Mouse (Mus musculus): Measurements from ENCODE around the gene Rfk. TPM values are rescaled to one million over a fixed set of nuclear protein-coding genes. Genes with fewer than 3 reads are reported as not detected.

Rfk gene
- polyA plus RNA-seq, 1 experiment = 113 TPM

DNA sequence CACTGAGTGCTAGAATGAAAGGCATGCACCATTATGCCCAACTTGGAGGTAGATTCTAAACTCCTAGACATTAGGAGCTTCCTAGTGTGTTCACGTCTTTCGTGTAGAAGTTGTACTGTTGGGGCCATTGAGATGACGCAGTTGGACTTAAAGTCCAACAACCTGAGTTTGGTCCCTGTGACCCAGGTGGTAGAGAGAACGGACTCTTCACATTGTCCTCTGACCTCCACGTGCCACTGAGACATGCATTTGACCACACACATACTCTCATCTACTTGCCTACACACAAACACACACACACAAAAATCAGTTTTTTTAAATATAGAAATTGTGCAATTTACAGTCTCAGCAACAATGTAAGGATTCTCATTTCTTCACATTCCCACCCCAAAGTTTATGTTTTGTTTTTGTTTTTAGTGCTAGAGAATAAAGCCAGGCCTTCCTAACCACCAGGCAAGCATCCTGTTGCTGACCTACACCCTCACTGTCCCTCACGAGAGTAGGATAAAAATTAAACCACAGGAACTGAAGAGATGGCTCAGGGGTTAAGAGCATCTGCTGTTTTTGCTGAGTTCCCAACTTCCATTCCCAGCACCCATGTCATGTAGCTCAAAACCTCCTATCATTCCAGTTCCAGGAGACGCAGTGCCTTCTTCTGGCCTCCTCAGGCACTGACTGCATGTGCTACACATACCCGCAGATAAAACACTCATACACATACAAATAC lies 27.3 kb upstream of the Rfk start:
- Histone ChIP-seq H3K4me1 (ENCODE audit: control insufficient read depth, insufficient read depth, insufficient read length, low read length) (no peaks in the 10 kb centered on the region), H3K4me3 (ENCODE audit: insufficient read depth, low read depth, low read length) (no peak overlapping the region), H3K27ac (replicated peaks; ENCODE audit: low read depth, low read length) (no peak overlapping the region)

DNA sequence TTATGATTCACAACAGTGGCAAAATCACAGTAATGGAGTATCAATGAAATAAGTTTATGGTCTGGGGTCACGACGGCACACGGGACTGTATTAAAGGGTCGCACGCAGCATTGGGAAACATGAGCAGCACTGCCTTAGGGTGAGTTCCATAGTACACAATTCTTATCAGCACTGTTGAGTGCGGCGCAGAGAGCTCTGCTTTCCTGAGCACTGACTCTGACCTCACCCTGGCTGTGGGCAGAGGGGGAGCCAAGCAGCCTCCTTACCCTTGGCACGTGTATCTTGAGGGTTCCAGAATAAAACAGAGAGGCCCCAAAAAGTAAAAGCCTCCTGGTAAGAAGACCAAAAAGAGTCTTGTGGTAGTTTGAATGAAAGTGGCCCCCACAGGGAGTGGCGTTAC lies 25.3 kb upstream of the Rfk start:
- H3K4me3 ChIP-seq (ENCODE audit: insufficient read depth, low read depth, low read length) = no peak overlapping the region

DNA sequence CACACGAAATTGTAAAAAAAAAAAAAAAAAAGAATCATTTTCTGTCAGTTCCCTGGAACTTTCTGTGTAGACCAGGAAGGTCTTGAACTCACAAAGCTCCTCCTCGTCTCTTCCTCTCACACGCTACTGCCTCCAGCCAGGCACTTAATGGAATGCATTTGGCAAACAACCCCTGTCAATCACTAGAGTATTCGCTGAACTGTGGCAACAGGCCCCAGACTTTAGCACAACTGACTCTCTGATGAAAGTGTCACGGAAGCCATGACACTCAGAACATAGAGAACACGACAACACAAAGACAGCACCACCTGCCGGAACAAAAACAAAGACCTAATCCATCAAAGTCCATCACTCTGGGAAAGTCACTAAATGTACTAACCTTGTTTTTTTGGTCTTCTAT lies 24.3 kb upstream of the Rfk start:
- Histone ChIP-seq H3K27ac (replicated peaks; ENCODE audit: low read depth, low read length) (no peak overlapping the region), H3K4me3 (ENCODE audit: insufficient read depth, low read depth, low read length) (no peak overlapping the region), H3K4me1 (ENCODE audit: control insufficient read depth, insufficient read depth, insufficient read length, low read length) (no peaks in the 10 kb centered on the region)

More for the DNA sequence above, 25.3 kb upstream of the Rfk start:
- H3K4me1 ChIP-seq (ENCODE audit: control insufficient read depth, insufficient read depth, insufficient read length, low read length) = no peaks in the 10 kb centered on the region
- H3K27ac ChIP-seq (replicated peaks; ENCODE audit: low read depth, low read length) = no peak overlapping the region

DNA sequence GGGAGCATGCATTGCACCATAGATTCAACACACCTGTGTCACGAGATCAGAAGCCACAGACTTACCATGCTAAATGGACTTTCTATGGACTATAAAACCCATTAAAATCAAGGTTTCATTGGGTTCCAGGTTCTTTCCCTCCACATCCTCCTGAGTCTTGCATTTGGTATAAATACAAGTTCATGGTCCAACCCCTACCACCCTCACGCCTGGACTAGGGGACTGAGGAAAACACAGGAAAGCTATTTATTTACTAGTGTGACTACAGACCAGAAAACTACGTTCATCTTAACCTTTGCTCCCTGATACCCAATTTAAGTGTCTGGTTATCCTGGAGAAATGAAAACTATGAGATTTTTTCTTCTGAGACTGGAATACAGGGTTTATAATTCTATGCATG lies 21.1 kb upstream of the Rfk start, which contains the start of gene Gcnt1:
TSS of gene Gcnt1 (minus strand) at position 144 of the 400 bp plus-strand sequence.
- no peak within 1 kb of the TSS for H3K4me3 ChIP-seq (ENCODE audit: insufficient read depth, low read depth, low read length)
- H3K27ac ChIP-seq (replicated peaks; ENCODE audit: low read depth, low read length) = no peak within 1 kb of the TSS

DNA sequence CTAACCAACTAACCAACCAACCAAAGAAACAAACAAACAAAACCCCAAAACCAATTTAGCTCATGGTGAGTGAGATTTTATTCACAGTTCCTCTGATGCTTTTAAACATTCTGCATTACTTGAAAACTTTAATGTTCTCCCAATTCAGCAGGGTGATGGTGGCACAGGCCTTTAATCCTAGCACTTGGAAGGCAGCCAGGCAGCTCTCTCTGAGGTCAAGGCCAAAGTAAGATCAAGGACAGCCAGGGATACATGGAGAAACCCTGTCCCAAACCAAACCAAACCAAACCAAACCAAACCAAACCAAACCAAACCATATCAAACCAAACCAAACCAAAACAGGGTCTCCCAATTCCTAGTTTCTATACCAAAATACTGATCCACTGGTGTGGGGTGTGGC lies 15.0 kb upstream of the Rfk start:
- Histone ChIP-seq H3K4me3 (ENCODE audit: insufficient read depth, low read depth, low read length) (no peak overlapping the region), H3K4me1 (ENCODE audit: control insufficient read depth, insufficient read depth, insufficient read length, low read length) (no peaks in the 10 kb centered on the region), H3K27ac (replicated peaks; ENCODE audit: low read depth, low read length) (no peak overlapping the region)

More for the DNA sequence above, 21.1 kb upstream of the Rfk start, which contains the start of gene Gcnt1:
- H3K4me1 ChIP-seq (ENCODE audit: control insufficient read depth, insufficient read depth, insufficient read length, low read length) = no peaks in the 10 kb centered on the region

DNA sequence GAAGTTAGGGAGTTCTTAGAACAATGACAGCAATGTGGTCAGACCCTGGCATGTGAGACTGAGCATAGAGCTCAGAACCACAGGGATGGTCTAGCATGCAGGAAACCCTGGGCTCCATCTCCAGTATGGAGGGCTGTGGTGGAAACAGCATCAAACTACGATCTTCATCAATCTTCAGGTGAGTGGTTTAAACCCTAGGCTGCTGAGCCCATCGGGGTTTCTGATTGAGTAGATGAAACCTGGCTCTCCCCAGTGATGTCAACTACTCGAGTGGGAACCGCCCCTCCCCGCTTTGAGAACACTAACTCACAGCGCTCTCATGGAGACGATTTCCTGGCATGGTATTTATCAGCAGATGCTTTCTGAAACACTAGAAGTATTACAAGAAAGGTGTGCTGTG lies 13.3 kb upstream of the Rfk start:
- Histone ChIP-seq H3K4me3 (ENCODE audit: insufficient read depth, low read depth, low read length) (no peak overlapping the region), H3K4me1 (ENCODE audit: control insufficient read depth, insufficient read depth, insufficient read length, low read length) (no peaks in the 10 kb centered on the region), H3K27ac (replicated peaks; ENCODE audit: low read depth, low read length) (no peak overlapping the region)

DNA sequence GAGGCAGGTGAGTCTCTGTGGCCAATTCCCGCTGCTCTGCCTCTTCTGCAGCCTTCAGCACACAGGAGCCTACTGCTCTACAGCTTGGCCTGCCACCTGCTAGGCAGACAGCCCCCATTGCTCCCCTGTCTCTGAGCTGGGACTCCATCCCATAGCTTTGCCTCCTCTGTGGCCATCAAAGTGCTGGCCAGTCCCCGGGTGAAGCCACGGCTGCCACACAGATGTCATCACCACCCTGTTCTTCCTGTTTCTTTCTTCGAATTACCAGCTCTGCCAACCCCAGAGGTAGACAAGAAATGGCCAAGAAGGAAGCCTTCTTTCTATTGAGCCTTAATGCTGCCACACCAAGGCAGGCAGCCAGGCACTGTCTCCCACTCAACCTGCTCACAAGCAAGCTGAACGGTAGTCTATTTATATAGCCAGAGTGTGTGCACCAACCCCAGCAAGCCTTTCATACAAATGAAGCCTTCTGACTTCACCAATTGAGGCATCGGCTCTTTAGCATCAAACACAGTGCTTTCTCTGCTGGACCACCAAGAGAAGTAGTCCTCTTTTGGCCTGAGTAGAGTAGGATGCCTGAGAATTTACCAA lies 10.9 kb upstream of the Rfk start:
- Histone ChIP-seq H3K4me1 (ENCODE audit: control insufficient read depth, insufficient read depth, insufficient read length, low read length) (no peaks in the 10 kb centered on the region), H3K27ac (replicated peaks; ENCODE audit: low read depth, low read length) (no peak overlapping the region), H3K4me3 (ENCODE audit: insufficient read depth, low read depth, low read length) (no peak overlapping the region)

DNA sequence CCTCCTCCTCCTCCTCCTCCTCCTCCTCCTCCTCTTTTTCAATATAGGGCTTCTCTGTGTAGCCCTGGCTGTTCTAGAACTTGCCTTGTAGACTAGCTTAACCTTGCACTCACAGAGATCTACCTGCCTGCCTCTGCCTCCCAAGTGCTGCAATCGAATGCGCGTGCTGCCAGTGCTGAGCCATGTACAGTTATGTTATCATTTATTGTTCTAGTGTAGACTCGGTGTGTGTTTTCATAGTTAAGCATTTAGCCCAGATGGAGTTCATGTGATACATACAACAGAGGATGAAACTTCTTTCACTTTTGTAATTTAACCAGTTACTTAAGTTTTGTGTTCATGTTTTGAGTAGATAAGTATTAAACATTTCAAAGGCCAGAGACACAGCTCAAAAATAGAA lies 8.8 kb upstream of the Rfk start:
- no peak overlapping the region for H3K27ac ChIP-seq (replicated peaks; ENCODE audit: low read depth, low read length)
- no peak overlapping the region for H3K4me3 ChIP-seq (ENCODE audit: insufficient read depth, low read depth, low read length)
- no peaks in the 10 kb centered on the region for H3K4me1 ChIP-seq (ENCODE audit: control insufficient read depth, insufficient read depth, insufficient read length, low read length)

DNA sequence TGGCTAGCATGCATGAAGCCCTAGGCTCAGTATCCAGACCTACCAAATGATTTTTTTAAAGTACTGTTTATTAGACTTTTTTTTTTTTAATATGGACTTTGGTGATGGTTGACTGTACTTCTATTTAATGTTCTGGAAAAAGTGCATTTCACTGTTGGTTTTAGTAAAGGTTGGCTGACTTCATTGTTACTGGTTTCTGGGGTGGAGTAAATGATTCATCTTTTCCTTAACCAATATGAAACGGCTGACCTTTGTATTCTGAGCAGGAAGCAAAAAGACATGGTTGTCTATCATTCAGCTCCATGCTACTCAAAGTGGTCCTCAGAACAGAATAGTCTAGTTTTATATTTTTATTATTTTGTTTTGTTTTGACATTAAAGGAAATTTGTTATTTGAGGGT lies 8.4 kb upstream of the Rfk start:
- Histone ChIP-seq H3K4me1 (ENCODE audit: control insufficient read depth, insufficient read depth, insufficient read length, low read length) (no peaks in the 10 kb centered on the region), H3K4me3 (ENCODE audit: insufficient read depth, low read depth, low read length) (no peak overlapping the region), H3K27ac (replicated peaks; ENCODE audit: low read depth, low read length) (no peak overlapping the region)

DNA sequence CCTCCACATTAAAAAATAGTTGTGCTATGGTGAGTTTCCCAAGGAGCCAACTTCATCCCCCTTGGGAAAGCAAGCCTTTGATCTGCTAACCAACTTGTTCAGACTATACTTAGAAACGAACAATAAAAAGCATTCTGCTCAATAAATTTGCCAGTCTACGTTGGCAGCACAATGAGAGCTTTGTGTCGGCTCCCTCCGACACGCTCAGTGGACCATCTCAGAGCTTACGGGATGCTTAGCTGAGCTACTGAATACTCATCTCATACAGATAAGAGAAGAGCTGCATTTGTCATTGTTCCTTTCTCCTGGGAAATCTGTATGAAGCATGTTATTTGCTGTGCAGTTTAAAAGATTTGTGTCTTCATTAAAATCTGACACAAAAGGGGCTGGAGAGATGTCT lies 7.4 kb upstream of the Rfk start:
- no peak overlapping the region for H3K27ac ChIP-seq (replicated peaks; ENCODE audit: low read depth, low read length)
- H3K4me3 ChIP-seq (ENCODE audit: insufficient read depth, low read depth, low read length) = no peak overlapping the region
- H3K4me1 ChIP-seq (ENCODE audit: control insufficient read depth, insufficient read depth, insufficient read length, low read length) = no peaks in the 10 kb centered on the region

DNA sequence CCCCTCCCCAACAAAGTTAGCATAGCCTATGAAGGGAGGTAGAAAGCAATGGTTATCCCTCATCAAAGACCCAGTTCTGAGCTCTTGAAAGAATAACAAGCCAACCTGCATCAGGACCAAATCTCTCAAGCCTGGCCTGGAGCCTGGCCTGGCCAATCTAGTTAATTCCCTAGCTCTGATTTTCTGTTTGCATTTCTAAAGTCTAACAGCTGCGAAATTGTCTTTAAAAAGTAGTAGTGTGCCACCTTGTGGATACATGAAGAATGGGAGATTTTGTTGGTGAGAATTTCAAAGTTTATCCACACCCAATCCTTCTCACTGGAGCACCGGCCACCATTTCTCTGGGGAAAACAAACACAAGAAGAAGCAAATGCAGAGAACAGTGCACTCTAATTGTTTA lies 5.4 kb upstream of the Rfk start:
- H3K27ac ChIP-seq (replicated peaks; ENCODE audit: low read depth, low read length) = no peak overlapping the region
- H3K4me3 ChIP-seq (ENCODE audit: insufficient read depth, low read depth, low read length) = no peak overlapping the region
- H3K4me1 ChIP-seq (ENCODE audit: control insufficient read depth, insufficient read depth, insufficient read length, low read length) = no peaks in the 10 kb centered on the region

DNA sequence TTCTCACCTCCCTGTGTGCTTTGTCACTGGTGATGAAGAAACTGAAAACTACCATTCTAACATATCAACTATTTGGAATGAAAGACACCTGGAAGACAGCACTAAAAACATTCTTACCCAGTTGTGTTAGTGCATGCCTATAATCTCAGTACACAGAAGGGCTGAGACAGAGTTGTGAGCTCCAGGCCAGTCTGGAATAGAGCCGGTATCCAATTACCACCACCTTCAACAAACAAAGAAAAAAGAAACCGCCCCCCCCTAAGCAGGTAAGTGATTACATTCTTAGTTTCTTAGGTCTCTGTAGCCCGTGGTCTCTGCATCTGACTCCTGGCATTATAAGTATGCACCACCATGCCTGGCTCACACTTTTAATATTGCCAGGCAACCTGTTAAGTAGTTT lies 977 bp upstream of the Rfk start:
- no peak overlapping the region for H3K27ac ChIP-seq (replicated peaks; ENCODE audit: low read depth, low read length)
- peaks cover 9% of the 10 kb centered on the region; the same call in 1 of the 2 replicates for H3K4me1 ChIP-seq (ENCODE audit: control insufficient read depth, insufficient read depth, insufficient read length, low read length)
- no peak overlapping the region for H3K4me3 ChIP-seq (ENCODE audit: insufficient read depth, low read depth, low read length)

DNA sequence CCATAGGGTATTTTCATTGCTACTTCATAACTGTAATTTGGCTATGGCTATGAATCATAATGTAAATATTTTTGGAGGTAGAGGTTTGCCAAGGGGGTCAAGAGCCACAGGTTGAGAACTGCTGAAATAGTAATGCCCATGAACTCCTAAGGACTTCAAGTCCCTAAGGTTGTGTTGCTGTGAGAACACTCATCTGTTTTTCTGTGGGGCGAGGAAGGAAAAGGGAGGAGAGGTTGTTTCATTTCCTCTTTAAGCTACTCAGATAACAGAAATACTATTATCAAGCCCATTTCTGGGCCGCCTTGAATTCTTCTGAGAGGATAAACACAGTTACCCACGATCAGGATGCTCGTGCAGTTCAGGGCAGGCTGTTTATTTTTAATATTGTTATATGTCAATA lies 3.0 kb downstream of the Rfk start:
- no peak overlapping the region for H3K27ac ChIP-seq (replicated peaks; ENCODE audit: low read depth, low read length)
- H3K4me3 ChIP-seq (ENCODE audit: insufficient read depth, low read depth, low read length) = no peak overlapping the region
- H3K4me1 ChIP-seq (ENCODE audit: control insufficient read depth, insufficient read depth, insufficient read length, low read length) = peaks cover 9% of the 10 kb centered on the region; the same call in 1 of the 2 replicates

DNA sequence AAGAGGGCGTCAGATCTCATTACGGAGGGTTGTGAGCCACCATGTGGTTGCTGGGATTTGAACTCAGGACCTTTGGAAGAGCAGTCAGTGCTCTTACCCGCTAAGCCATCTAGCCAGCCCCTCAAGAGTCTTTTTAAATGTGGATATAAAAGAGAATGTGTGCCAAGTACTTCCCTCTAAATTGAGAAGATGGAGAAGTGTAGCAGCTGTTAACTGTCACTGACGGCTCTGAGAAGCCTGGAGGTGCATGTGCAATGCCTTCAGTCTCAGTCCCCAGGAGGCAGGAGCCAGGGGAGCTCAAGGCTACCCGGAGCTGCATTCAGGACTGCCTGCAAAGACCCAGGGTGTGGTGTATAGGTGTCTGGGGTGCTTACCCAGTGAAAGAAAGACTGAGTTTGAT lies 4.1 kb downstream of the Rfk start:
- Histone ChIP-seq H3K27ac (replicated peaks; ENCODE audit: low read depth, low read length) (no peak overlapping the region), H3K4me1 (ENCODE audit: control insufficient read depth, insufficient read depth, insufficient read length, low read length) (peaks cover 9% of the 10 kb centered on the region; the same call in 1 of the 2 replicates), H3K4me3 (ENCODE audit: insufficient read depth, low read depth, low read length) (no peak overlapping the region)

DNA sequence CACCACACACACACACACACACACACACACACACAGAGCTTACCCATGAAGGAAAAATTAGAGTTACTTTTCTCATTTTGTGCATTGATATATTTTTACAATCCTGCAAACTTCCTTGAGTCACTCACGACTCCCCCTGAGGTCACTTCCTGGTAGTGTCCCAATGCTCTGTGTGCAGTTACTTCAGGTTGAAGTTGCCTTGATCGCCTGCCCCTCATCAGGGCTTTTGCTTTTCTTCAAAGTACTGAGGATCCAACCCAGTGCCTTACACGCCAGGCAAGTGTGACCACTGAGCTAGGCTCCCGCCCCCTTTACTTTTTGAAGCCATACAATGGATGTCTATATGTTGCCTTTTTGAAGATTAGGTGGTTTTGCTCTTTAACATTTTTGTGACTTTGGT lies 6.1 kb downstream of the Rfk start:
- Histone ChIP-seq H3K27ac (replicated peaks; ENCODE audit: low read depth, low read length) (no peak overlapping the region), H3K4me1 (ENCODE audit: control insufficient read depth, insufficient read depth, insufficient read length, low read length) (peaks cover 7% of the 10 kb centered on the region; the same call in 1 of the 2 replicates)

DNA sequence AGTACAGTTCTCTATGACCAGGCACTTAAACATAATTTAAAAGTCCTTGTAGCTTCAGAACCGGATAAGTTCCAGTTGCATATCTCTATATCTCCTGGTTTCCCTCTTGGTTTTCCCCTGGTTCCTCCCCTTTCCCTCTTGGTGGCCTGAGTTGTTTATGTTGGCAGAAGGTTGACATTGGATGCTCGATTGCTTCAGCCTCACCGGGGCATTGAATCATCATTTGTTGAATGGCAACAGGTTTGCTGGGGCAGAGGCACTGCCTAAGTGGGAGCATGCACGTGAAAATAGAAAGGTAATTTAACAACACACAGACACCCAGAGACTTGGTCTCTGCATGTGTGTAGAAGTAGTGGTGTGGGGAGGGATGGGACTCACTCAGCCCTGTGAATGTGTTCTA lies 6.7 kb downstream of the Rfk start:
- no peak overlapping the region for H3K4me3 ChIP-seq (ENCODE audit: insufficient read depth, low read depth, low read length)
- 0 out of 2 replicates have a peak, but pooled peaks cover 4% of the 10 kb centered on the region for H3K4me1 ChIP-seq (ENCODE audit: control insufficient read depth, insufficient read depth, insufficient read length, low read length)
- no peak overlapping the region for H3K27ac ChIP-seq (replicated peaks; ENCODE audit: low read depth, low read length)

More for the DNA sequence above, 6.1 kb downstream of the Rfk start:
- no peak overlapping the region for H3K4me3 ChIP-seq (ENCODE audit: insufficient read depth, low read depth, low read length)
